Mouse (Mus musculus): Measurements from ENCODE around the gene Vamp4.

Gene Vamp4

DNA sequence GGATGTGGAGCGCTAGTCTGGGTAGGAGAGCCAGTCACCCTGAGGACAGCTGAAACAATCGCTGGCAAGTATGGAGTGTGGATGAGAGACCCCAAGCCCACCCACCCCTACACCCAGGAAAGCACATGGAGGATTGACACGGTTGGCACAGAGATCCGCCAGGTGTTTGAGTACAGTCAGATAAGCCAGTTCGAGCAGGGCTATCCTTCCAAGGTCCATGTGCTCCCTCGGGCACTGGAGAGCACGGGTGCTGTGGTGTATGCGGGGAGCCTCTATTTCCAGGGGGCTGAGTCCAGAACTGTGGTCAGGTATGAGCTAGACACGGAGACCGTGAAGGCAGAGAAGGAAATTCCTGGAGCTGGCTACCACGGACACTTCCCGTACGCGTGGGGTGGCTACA, 78.1 kb downstream of the Vamp4 start:
- DNase-seq (ENCODE audit: low spot score): no peak

All from left cerebral cortex, adult 11 months (tissue).